ENCODE assay signal across 19 mouse cellular contexts in genomic region chr6:144964205-144964604, GRCm38 (mm10).
DNase-seq lines count a peak whose midpoint lies in the region; ATAC-seq and TF ChIP-seq lines count a peak whose summit lies in the region.
"Had no signal": no experiment of that assay in that cellular context is flagged by ENCODE, and none has a peak within 500 bp of the region (broad histone marks: within the 10 kb centered on the region; RNA-seq: fewer than 3 reads in every experiment).

No protein-coding gene starts in this region.

- 60% methylated on average over 4 of the region's 4 CpGs for WGBS in hindbrain, postnatal 0 days
- 76% methylated on average over 4 of the region's 4 CpGs for WGBS in hindbrain, embryonic 12.5 days
- WGBS in midbrain, embryonic 16.5 days = 75% methylated on average over 4 of the region's 4 CpGs
- 77% methylated on average over 4 of the region's 4 CpGs for WGBS in midbrain, embryonic 15.5 days
- WGBS in kidney, embryonic 14.5 days = 79% methylated on average over 4 of the region's 4 CpGs

- H3K4me2 ChIP-seq in hindbrain, postnatal 0 days (ENCODE audit: low read depth, low read length) = no peak overlapping the region
- H3K4me2 ChIP-seq in hindbrain, embryonic 12.5 days (replicated peaks) = no peak overlapping the region
- no peak overlapping the region for H3K4me2 ChIP-seq in midbrain, embryonic 16.5 days (ENCODE audit: low read length)
- H3K4me2 ChIP-seq in midbrain, embryonic 15.5 days = no peak overlapping the region
- H3K4me2 ChIP-seq in kidney, embryonic 14.5 days (replicated peaks; ENCODE audit: low read depth, low read length) = no peak overlapping the region
- H3K4me2 ChIP-seq: liver, embryonic 12.5 days; stomach, embryonic 15.5 days had no signal

- no peak for ATAC-seq in CD4-positive, CD25-positive, alpha-beta regulatory T cell, adult 4 months
- peak; percentile 58; the same call in 1 of the 2 replicates for ATAC-seq in hindbrain, postnatal 0 days
- ATAC-seq in hindbrain, embryonic 12.5 days (ENCODE audit: low FRiP score) = no peak
- ATAC-seq in midbrain, embryonic 16.5 days = peak; percentile 57; the same call in 1 of the 2 replicates
- ATAC-seq in midbrain, embryonic 15.5 days (replicated peaks) = no peak
- no peak for ATAC-seq in kidney, embryonic 14.5 days (ENCODE audit: low FRiP score, low TSS enrichment)
- ATAC-seq: activated CD4-positive, CD25-positive, alpha-beta regulatory T cell, adult 4 months; liver, embryonic 12.5 days had no signal

- no peak overlapping the region for H3K27ac ChIP-seq in hindbrain, postnatal 0 days
- no peak overlapping the region for H3K27ac ChIP-seq in hindbrain, embryonic 12.5 days
- no peak overlapping the region for H3K27ac ChIP-seq in midbrain, embryonic 16.5 days (ENCODE audit: low read length)
- no peak overlapping the region for H3K27ac ChIP-seq in midbrain, embryonic 15.5 days
- H3K27ac ChIP-seq in kidney, embryonic 14.5 days (ENCODE audit: low read depth, low read length) = no peak overlapping the region
- H3K27ac ChIP-seq: liver, embryonic 12.5 days; stomach, embryonic 15.5 days had no signal

- TF ChIP-seq CTCF in hindbrain, postnatal 0 days (IDR thresholded peaks at IDR 0.05; ENCODE audit: low read depth) = peak; percentile 67

- DNase-seq in CD4-positive, CD25-positive, alpha-beta regulatory T cell, adult 2 months (ENCODE audit: low read depth, low spot score) = peak; percentile 28
- DNase-seq in hindbrain, postnatal 0 days (ENCODE audit: low spot score) = peak; percentile 74
- no peak for DNase-seq in urinary bladder, adult 18-20 months (ENCODE audit: low spot score in 2 of 2)
- DNase-seq: cerebellum, adult 11-12 months; embryo, embryonic 11 days; gastrocnemius, postnatal 36 days; kidney, adult 18-20 months; right cerebral cortex, postnatal 4 days had no signal

- H3K27me3 ChIP-seq in hindbrain, postnatal 0 days (ENCODE audit: insufficient read depth, low read length) = no peaks in the 10 kb centered on the region
- no peaks in the 10 kb centered on the region for H3K27me3 ChIP-seq in hindbrain, embryonic 12.5 days
- no peaks in the 10 kb centered on the region for H3K27me3 ChIP-seq in midbrain, embryonic 16.5 days (ENCODE audit: control insufficient read depth, insufficient read depth, low read depth, low read length)
- H3K27me3 ChIP-seq in midbrain, embryonic 15.5 days (replicated peaks) = no peaks in the 10 kb centered on the region
- H3K27me3 ChIP-seq in kidney, embryonic 14.5 days (ENCODE audit: control insufficient read depth, insufficient read depth, low read length) = no peaks in the 10 kb centered on the region
- H3K27me3 ChIP-seq: liver, embryonic 12.5 days; stomach, embryonic 15.5 days had no signal

- H3K9me3 ChIP-seq in hindbrain, postnatal 0 days (ENCODE audit: low read length) = no peaks in the 10 kb centered on the region
- no peaks in the 10 kb centered on the region for H3K9me3 ChIP-seq in hindbrain, embryonic 12.5 days (replicated peaks)
- no peaks in the 10 kb centered on the region for H3K9me3 ChIP-seq in midbrain, embryonic 16.5 days (replicated peaks; ENCODE audit: control insufficient read depth, low read length, poor library complexity, severe bottlenecking)
- H3K9me3 ChIP-seq in midbrain, embryonic 15.5 days = no peaks in the 10 kb centered on the region
- H3K9me3 ChIP-seq in kidney, embryonic 14.5 days (ENCODE audit: control insufficient read depth, low read length) = no peaks in the 10 kb centered on the region
- H3K9me3 ChIP-seq: liver, embryonic 12.5 days; stomach, embryonic 15.5 days had no signal

- no peak overlapping the region for H3K4me3 ChIP-seq in hindbrain, postnatal 0 days (ENCODE audit: low read length)
- H3K4me3 ChIP-seq in hindbrain, embryonic 12.5 days = no peak overlapping the region
- H3K4me3 ChIP-seq in midbrain, embryonic 16.5 days (ENCODE audit: low read depth, low read length) = no peak overlapping the region
- no peak overlapping the region for H3K4me3 ChIP-seq in midbrain, embryonic 15.5 days
- H3K4me3 ChIP-seq in kidney, embryonic 14.5 days (ENCODE audit: low read length) = no peak overlapping the region
- H3K4me3 ChIP-seq: erythroblast, embryonic 14.5 days; liver, embryonic 12.5 days; myocyte; stomach, embryonic 15.5 days had no signal

- H3K36me3 ChIP-seq in hindbrain, postnatal 0 days (ENCODE audit: insufficient read depth, low read length) = no peaks in the 10 kb centered on the region
- no peaks in the 10 kb centered on the region for H3K36me3 ChIP-seq in hindbrain, embryonic 12.5 days
- H3K36me3 ChIP-seq in midbrain, embryonic 16.5 days (ENCODE audit: control insufficient read depth, insufficient read depth, low read length) = no peaks in the 10 kb centered on the region
- no peaks in the 10 kb centered on the region for H3K36me3 ChIP-seq in midbrain, embryonic 15.5 days (replicated peaks)
- no peaks in the 10 kb centered on the region for H3K36me3 ChIP-seq in kidney, embryonic 14.5 days (ENCODE audit: control insufficient read depth, insufficient read depth, low read length)
- H3K36me3 ChIP-seq: G1E; liver, embryonic 12.5 days; stomach, embryonic 15.5 days had no signal

- no peaks in the 10 kb centered on the region for H3K4me1 ChIP-seq in hindbrain, postnatal 0 days (ENCODE audit: insufficient read depth, low read length)
- H3K4me1 ChIP-seq in hindbrain, embryonic 12.5 days = no peaks in the 10 kb centered on the region
- no peaks in the 10 kb centered on the region for H3K4me1 ChIP-seq in midbrain, embryonic 16.5 days (ENCODE audit: control insufficient read depth, insufficient read depth, low read length)
- no peaks in the 10 kb centered on the region for H3K4me1 ChIP-seq in midbrain, embryonic 15.5 days
- no peaks in the 10 kb centered on the region for H3K4me1 ChIP-seq in kidney, embryonic 14.5 days (ENCODE audit: control insufficient read depth, insufficient read depth, low read length)
- H3K4me1 ChIP-seq: liver, embryonic 12.5 days; stomach, embryonic 15.5 days had no signal

- no peak overlapping the region for H3K9ac ChIP-seq in hindbrain, postnatal 0 days (replicated peaks; ENCODE audit: low read length)
- H3K9ac ChIP-seq in hindbrain, embryonic 12.5 days = no peak overlapping the region
- no peak overlapping the region for H3K9ac ChIP-seq in midbrain, embryonic 16.5 days (ENCODE audit: low read depth, low read length)
- H3K9ac ChIP-seq in midbrain, embryonic 15.5 days = no peak overlapping the region
- H3K9ac ChIP-seq in kidney, embryonic 14.5 days (ENCODE audit: low read depth, low read length) = no peak overlapping the region
- H3K9ac ChIP-seq: liver, embryonic 12.5 days; stomach, embryonic 15.5 days had no signal

Comparison
In these comparisons a context has a peak if more than half of its experiments do, and no peak if none do; other contexts are left out.
1. ATAC-seq: peak in hindbrain, postnatal 0 days (single experiment) and midbrain, embryonic 16.5 days (single experiment); none in CD4-positive, CD25-positive, alpha-beta regulatory T cell, adult 4 months (single experiment), hindbrain, embryonic 12.5 days (single experiment), midbrain, embryonic 15.5 days (single experiment) and kidney, embryonic 14.5 days (single experiment).
2. DNase-seq: peak in CD4-positive, CD25-positive, alpha-beta regulatory T cell, adult 2 months (single experiment) and hindbrain, postnatal 0 days (single experiment); none in urinary bladder, adult 18-20 months (0 of 2).